Mouse (Mus musculus) bone marrow, adult 2 months (tissue): Measurements from ENCODE around the gene Cmpk2. TPM values are rescaled to one million over a fixed set of nuclear protein-coding genes. Genes with fewer than 3 reads are reported as not detected.
"Not testable (repeated sequence)": the region's sequence is repeated elsewhere in the genome, so short reads cannot be mapped to it uniquely, and the experiment has no call there.

ENCODE experiments used
- H3K27ac ChIP-seq: fragments of 200-500 bp; 2 replicates; pipeline ENCODE4 v1.5.1; 2012; ENCODE audit warnings: low read depth, mild to moderate bottlenecking, control low read depth, inconsistent platforms, low read length; ENCODE audit not compliant: control insufficient read depth, poor library complexity, insufficient read depth
- H3K4me1 ChIP-seq: fragments of 200-500 bp; 2 replicates; pipeline ENCODE4 v1.6.1; 2011; ENCODE audit warnings: low read length; ENCODE audit not compliant: control insufficient read depth, insufficient read depth
- H3K4me3 ChIP-seq: fragments of 200-500 bp; replicated peaks from 2 replicates; pipeline ENCODE3; 2011; ENCODE audit warnings: mild to moderate bottlenecking, low read depth, low read length, control low read depth; ENCODE audit not compliant: control insufficient read depth
- CTCF ChIP-seq: fragments of 200-500 bp; IDR thresholded peaks from 2 replicates; pipeline ENCODE4 v1.5.1; 2011; ENCODE audit warnings: low read length, control low read depth; ENCODE audit not compliant: control insufficient read depth, insufficient read depth
- POLR2A ChIP-seq: fragments of 200-500 bp; IDR thresholded peaks from 2 replicates; pipeline ENCODE4 v1.6.1; 2011; ENCODE audit warnings: low read depth, mild to moderate bottlenecking, control low read depth, low read length, borderline replicate concordance; ENCODE audit not compliant: control insufficient read depth
- WGBS: fragments of 180-500 bp; shearing (Covaris S2); methylation state at CpG from one replicate; pipeline ENCODE4 v1.1.7; 2018; 5-methylcytosine and 5-hydroxymethylcytosine counted together
- polyA plus RNA-seq: library from polyadenylated mRNA; stranded (reverse); fragments of >200 nt; gene quantifications from 2 replicates; pipeline ENCODE4 v1.2.4, GENCODE M21; 2011; ENCODE audit warnings: low replicate concordance; ENCODE audit not compliant: missing spikeins, insufficient read depth, insufficient read length

Gene Cmpk2
- 24.7 and 27.8 TPM in 2 replicates for polyA plus RNA-seq

- H3K27ac ChIP-seq: peak within 1 kb of the TSS; percentile 98
- under 1% methylated on average over 69 of the region's 69 CpGs for WGBS
- H3K4me1 ChIP-seq: peaks cover 5% of the 10 kb centered on the region; the same call in 1 of the 2 replicates
- 0 out of 2 replicates have a peak, but pooled peaks have one; percentile 11 for TF ChIP-seq CTCF
- peak; percentile 82 for TF ChIP-seq POLR2A
- peak within 1 kb of the TSS; percentile 92 for H3K4me3 ChIP-seq
These were observed at the start of gene Cmpk2 for GRCm38 (mm10) chr12:26469098-26470041. Gene Cmpk2, plus strand, starts transcription at chr12:26469204.

GRCm38 (mm10) chr12:26424841-26425240 lies 44.2 kb upstream of the Cmpk2 start:
- no peaks in the 10 kb centered on the region; the same call in 1 of the 2 replicates for H3K4me1 ChIP-seq
- 85% methylated on average over 2 of the region's 2 CpGs for WGBS
- H3K4me3 ChIP-seq: no peak overlapping the region
- TF ChIP-seq CTCF: no peak
- no peak for TF ChIP-seq POLR2A
- H3K27ac ChIP-seq: no peak overlapping the region

- 79% methylated on average over 2 of the region's 2 CpGs for WGBS
- not testable (repeated sequence) for H3K4me1 ChIP-seq, H3K4me3 ChIP-seq, H3K27ac ChIP-seq
These were observed 40.2 kb upstream of the Cmpk2 start for GRCm38 (mm10) chr12:26428771-26429170.

- TF ChIP-seq CTCF (no peak), POLR2A (no peak)
- Histone ChIP-seq H3K27ac (no peak overlapping the region), H3K4me1 (no peaks in the 10 kb centered on the region; the same call in 1 of the 2 replicates), H3K4me3 (no peak overlapping the region)
- 49% methylated on average over 4 of the region's 4 CpGs for WGBS
These were observed 32.7 kb upstream of the Cmpk2 start for GRCm38 (mm10) chr12:26436334-26436733.

- WGBS: 85% methylated on average over 3 of the region's 3 CpGs
- TF ChIP-seq POLR2A (no peak), CTCF (no peak)
- no peaks in the 10 kb centered on the region; the same call in 1 of the 2 replicates for H3K4me1 ChIP-seq
- no peak overlapping the region for H3K4me3 ChIP-seq
- no peak overlapping the region for H3K27ac ChIP-seq
These were observed 31.1 kb upstream of the Cmpk2 start for GRCm38 (mm10) chr12:26437950-26438349.

GRCm38 (mm10) chr12:26439366-26439765 lies 29.6 kb upstream of the Cmpk2 start:
- no peaks in the 10 kb centered on the region; the same call in 1 of the 2 replicates for H3K4me1 ChIP-seq
- TF ChIP-seq POLR2A (no peak), CTCF (no peak)
- no peak overlapping the region for H3K4me3 ChIP-seq
- WGBS: 23% methylated on average over 3 of the region's 3 CpGs
- H3K27ac ChIP-seq: no peak overlapping the region

- Histone ChIP-seq H3K27ac (no peak overlapping the region), H3K4me1 (no peaks in the 10 kb centered on the region; the same call in 1 of the 2 replicates), H3K4me3 (no peak overlapping the region)
- TF ChIP-seq POLR2A (no peak), CTCF (peak; percentile 57)
- WGBS: 0% methylated on average over 2 of the region's 2 CpGs
These were observed 24.9 kb upstream of the Cmpk2 start for GRCm38 (mm10) chr12:26444054-26444453.

- H3K4me3 ChIP-seq: no peak overlapping the region
- H3K27ac ChIP-seq: no peak overlapping the region
- peaks cover under 1% of the 10 kb centered on the region; the same call in 1 of the 2 replicates for H3K4me1 ChIP-seq
- TF ChIP-seq CTCF: no peak
- WGBS: 81% methylated on average over 2 of the region's 2 CpGs
These were observed 24.5 kb upstream of the Cmpk2 start for GRCm38 (mm10) chr12:26444511-26444910.
